Mouse (Mus musculus) liver, embryonic 16.5 days (tissue): Measurements from ENCODE around the gene Sipa1l1. TPM values are rescaled to one million over a fixed set of nuclear protein-coding genes. Genes with fewer than 3 reads are reported as not detected.

Source experiments
- ATAC-seq: fragments of 200-750 bp; cut with Nextera tagmentation; 2 replicates; pipeline ENCODE4 v1.8.0; 2017; ENCODE audit warnings: low read depth, mild to moderate bottlenecking, moderate number of reproducible peaks, moderate library complexity
- H3K27ac ChIP-seq: fragments of 300-500 bp; sonication (generic); 2 replicates; pipeline ENCODE4 v1.5.1; 2014; ENCODE audit warnings: mild to moderate bottlenecking, low read length
- H3K27me3 ChIP-seq: fragments of 300-500 bp; sonication (generic); 2 replicates; pipeline ENCODE4 v1.6.1; 2014; ENCODE audit warnings: low read depth, low read length, mixed read lengths; ENCODE audit not compliant: control insufficient read depth, insufficient read depth
- H3K36me3 ChIP-seq: fragments of 300-500 bp; sonication (generic); 2 replicates; pipeline ENCODE4 v1.6.1; 2014; ENCODE audit warnings: mild to moderate bottlenecking; ENCODE audit not compliant: control insufficient read depth, insufficient read depth
- H3K4me1 ChIP-seq: fragments of 300-500 bp; sonication (generic); 2 replicates; pipeline ENCODE4 v1.6.1; 2014; ENCODE audit warnings: low read depth, low read length, mixed read lengths; ENCODE audit not compliant: control insufficient read depth
- H3K4me2 ChIP-seq: fragments of 300-500 bp; sonication (generic); 2 replicates; pipeline ENCODE4 v1.6.1; 2014; ENCODE audit warnings: low read depth, low read length, mixed read lengths
- H3K4me3 ChIP-seq: fragments of 300-500 bp; sonication (generic); 2 replicates; pipeline ENCODE4 v1.5.1; 2014; ENCODE audit warnings: low read depth, mild to moderate bottlenecking, low read length
- H3K9ac ChIP-seq: fragments of 300-500 bp; sonication (generic); 2 replicates; pipeline ENCODE4 v1.6.1; 2014; ENCODE audit warnings: low read depth, low read length
- H3K9me3 ChIP-seq: fragments of 300-500 bp; sonication (generic); replicated peaks from 2 replicates; pipeline ENCODE4 v1.6.1; 2016; ENCODE audit warnings: low read length; ENCODE audit not compliant: control insufficient read depth
- WGBS: fragments of 180-500 bp; shearing (Covaris S2); extraction: QIAGEN DNeasy Blood & Tissue Kit; methylation state at CpG from one replicate; pipeline ENCODE4 v1.1.7; 2014; ENCODE audit not compliant: insufficient replicate concordance; 5-methylcytosine and 5-hydroxymethylcytosine counted together
- polyA plus RNA-seq: library from polyadenylated mRNA; unstranded; fragments of >200 nt; fragmentation: Nextera tagmentation; extraction: Ambion mirVana; gene quantifications from 2 replicates; pipeline ENCODE4 v1.2.1, GENCODE M21; 2015

Gene Sipa1l1
- polyA plus RNA-seq, 1 experiment from 2014 or later, result 4.2 TPM

DNA sequence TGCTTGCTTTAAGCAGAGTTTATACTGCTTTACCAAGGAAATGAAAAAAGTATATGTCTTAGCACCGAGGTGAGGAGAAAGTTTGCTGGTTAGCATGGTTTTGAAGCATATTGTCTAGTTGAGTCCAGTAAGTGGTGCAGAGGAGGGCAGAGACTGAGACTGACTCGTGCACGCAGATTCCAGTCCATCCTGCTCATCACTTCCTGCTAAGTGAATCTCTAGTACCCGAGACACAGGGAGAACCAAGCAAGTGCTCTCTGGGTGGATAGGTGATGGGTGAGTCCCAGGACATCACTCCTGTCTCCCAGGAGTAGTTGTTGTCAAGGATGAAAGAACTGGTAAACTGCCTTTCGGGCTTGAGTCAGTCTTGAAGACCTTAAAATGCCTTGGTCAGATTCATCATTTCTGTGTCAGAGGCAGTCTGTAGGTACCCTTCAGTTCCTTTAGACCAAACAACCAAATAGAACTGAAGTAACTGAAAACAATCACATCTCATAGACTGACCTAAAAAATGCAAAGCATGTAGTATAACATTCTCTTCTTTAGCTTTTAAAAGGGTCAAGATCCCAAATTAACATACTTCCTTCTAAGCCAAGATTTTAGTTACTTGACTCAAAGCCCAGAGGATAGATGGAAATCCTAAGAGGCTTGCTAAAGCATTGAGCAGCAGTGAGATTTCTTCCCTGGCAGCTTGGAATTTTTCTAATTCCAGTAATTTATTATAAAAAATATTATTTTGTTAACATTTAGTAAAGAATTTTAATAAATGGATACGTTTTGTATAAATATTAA lies 89.1 kb downstream of the Sipa1l1 start:
- WGBS, result 63% methylated on average over 6 of the region's 6 CpGs
- no peak overlapping the region for H3K9ac ChIP-seq
- no peak overlapping the region for H3K4me3 ChIP-seq
- no peaks in the 10 kb centered on the region for H3K36me3 ChIP-seq
- H3K9me3 ChIP-seq, result no peaks in the 10 kb centered on the region
- no peak overlapping the region for H3K27ac ChIP-seq
- H3K27me3 ChIP-seq, result no peaks in the 10 kb centered on the region
- no peaks in the 10 kb centered on the region for H3K4me1 ChIP-seq
- no peak overlapping the region for H3K4me2 ChIP-seq
- ATAC-seq, result no peak

DNA sequence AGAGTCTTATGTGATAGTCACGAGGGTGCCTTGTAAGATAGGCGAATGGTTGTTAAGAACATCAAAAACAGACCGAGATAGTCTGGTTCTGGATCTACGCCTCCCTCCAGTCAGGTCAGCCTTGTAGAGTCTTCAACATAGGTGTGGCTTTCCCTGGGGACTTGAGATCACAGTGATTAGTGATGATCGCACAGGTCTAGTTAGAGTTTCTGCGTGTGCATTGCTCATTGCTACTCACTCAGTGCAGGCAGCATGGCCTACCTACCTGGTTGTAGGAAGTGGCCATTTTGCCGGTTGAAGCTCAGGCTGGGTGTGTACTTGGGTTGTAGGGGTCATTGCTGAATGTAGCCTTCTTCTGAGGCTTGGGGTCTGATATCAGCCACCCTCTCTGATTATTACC lies 94.3 kb downstream of the Sipa1l1 start:
- no peak overlapping the region for H3K4me2 ChIP-seq
- H3K9me3 ChIP-seq, result no peaks in the 10 kb centered on the region
- H3K27ac ChIP-seq, result no peak overlapping the region
- peaks cover 2% of the 10 kb centered on the region; the same call in 1 of the 2 replicates for H3K4me1 ChIP-seq
- no peaks in the 10 kb centered on the region for H3K36me3 ChIP-seq
- H3K27me3 ChIP-seq, result no peaks in the 10 kb centered on the region
- no peak overlapping the region for H3K4me3 ChIP-seq
- WGBS, result 71% methylated on average over 7 of the region's 7 CpGs
- H3K9ac ChIP-seq, result no peak overlapping the region
- ATAC-seq, result no peak

DNA sequence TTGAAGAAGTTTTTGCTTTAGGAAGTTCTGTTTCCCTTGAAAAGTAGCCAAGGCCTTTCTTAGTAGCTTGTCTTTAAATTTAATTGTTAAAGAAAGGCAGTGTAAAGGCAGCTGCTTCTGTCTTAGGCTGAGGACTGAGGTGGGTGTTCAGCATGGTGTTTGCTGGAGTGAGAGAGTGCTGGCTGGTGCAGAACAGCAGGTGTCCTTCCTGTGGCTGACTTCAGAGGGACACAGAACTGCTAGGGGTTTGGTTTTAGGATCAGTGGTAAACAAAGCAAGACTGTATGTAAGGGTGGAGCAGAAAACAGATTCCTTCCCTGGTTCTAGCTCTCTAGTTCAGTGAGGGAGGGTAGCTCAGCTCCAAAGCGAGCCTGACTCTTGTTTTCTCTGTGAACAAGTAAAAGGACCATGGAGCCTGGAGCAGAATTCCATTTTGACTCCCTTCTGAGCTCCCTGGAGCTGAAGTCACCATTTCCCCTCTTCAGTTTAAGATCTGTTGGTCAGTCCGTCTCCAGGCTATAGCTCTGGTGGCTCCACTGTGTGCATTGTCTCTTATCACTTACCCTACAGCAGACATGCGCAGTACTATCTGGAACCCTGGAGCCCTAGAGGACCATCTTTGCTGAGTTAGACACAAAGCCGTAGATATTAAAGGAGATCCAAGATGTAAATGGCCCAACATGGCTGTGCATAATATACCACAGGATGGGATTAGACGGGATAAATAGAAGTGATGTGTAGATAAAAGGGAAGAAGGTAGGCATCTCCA lies 95.1 kb downstream of the Sipa1l1 start:
- Histone ChIP-seq H3K4me3 (no peak overlapping the region), H3K27ac (no peak overlapping the region), H3K27me3 (no peaks in the 10 kb centered on the region), H3K36me3 (no peaks in the 10 kb centered on the region), H3K4me2 (no peak overlapping the region), H3K4me1 (peaks cover 2% of the 10 kb centered on the region; the same call in 1 of the 2 replicates), H3K9me3 (no peaks in the 10 kb centered on the region), H3K9ac (no peak overlapping the region)
- WGBS, result 40% methylated on average over 5 of the region's 5 CpGs
- no peak for ATAC-seq

DNA sequence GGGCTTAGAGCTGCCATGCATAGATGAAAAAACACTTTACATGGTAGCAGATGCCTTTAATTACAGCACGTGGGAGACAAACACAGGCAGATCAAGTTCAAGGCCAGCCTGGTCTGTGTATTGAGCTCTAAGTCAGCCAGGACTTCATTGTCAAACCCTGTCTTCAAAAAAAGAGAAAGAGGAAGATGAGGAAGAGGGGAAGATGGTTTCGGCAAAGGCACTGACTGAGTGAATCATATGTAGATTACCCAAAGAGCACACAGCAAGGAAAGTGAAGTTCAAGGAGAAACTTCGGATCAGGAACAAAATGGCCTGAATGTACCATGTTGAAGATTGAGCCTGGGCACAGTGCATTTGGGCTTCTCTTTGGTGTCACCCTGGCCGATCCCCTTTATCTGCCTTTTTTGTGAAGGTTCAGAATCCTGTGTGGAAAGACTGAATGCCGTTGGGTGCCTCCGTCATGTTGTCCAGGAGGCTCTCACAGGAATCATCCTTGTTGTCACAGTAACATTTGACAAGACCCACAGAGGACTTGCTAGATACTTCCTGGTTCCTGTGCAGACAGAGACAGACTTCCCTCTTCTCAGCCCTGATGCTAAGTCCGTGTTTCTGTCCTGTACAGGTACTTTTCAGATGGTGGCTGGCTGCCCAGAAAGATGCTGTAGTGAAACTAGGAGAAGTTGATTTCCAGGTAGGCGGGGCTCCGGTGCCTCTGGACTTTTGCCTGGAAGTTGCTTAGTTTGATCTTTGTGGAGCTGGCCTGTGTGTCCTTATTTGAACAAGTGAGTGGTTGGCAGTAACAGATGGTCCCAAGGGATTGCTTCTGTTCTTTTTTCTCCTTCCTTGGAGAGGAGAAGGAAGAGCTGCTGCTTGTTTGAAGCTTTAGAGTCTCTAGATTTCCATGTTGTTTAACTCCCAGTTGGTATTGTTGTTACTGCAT lies 96.5 kb downstream of the Sipa1l1 start:
- peak; percentile 37; the same call in 1 of the 2 replicates for ATAC-seq
- H3K27ac ChIP-seq, result no peak overlapping the region
- 61% methylated on average over 9 of the region's 9 CpGs for WGBS

DNA sequence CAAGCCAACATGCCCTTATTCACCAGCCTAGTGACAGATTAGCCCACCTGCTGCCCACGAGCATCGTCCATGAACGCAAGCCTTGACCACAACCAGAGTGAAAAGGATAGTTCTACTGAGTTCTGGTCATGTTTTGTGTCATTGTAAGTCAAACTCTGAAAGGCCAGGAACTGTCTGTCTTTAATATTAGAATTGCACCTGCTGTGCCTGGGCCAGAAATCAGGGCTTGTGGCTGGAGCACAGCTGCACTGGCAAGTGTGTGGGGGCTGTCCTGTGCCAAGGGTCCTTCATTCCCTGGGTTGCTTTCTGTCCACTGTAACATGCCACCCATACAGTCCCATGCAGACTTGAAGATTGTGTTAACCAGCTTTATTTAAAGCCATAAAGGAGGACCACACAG lies 102.3 kb downstream of the Sipa1l1 start:
- no peak for ATAC-seq
- no peaks in the 10 kb centered on the region for H3K9me3 ChIP-seq
- no peaks in the 10 kb centered on the region; the same call in 1 of the 2 replicates for H3K4me1 ChIP-seq
- no peaks in the 10 kb centered on the region for H3K27me3 ChIP-seq
- H3K9ac ChIP-seq, result no peak overlapping the region
- H3K36me3 ChIP-seq, result no peaks in the 10 kb centered on the region
- H3K27ac ChIP-seq, result no peak overlapping the region
- H3K4me2 ChIP-seq, result no peak overlapping the region
- 75% methylated on average over 3 of the region's 3 CpGs for WGBS
- H3K4me3 ChIP-seq, result no peak overlapping the region

More for the DNA sequence above, 96.5 kb downstream of the Sipa1l1 start:
- H3K27me3 ChIP-seq, result no peaks in the 10 kb centered on the region
- H3K4me3 ChIP-seq, result no peak overlapping the region
- no peak overlapping the region for H3K9ac ChIP-seq
- H3K36me3 ChIP-seq, result no peaks in the 10 kb centered on the region
- no peaks in the 10 kb centered on the region for H3K9me3 ChIP-seq
- no peak overlapping the region for H3K4me2 ChIP-seq
- H3K4me1 ChIP-seq, result peaks cover 2% of the 10 kb centered on the region; the same call in 1 of the 2 replicates

DNA sequence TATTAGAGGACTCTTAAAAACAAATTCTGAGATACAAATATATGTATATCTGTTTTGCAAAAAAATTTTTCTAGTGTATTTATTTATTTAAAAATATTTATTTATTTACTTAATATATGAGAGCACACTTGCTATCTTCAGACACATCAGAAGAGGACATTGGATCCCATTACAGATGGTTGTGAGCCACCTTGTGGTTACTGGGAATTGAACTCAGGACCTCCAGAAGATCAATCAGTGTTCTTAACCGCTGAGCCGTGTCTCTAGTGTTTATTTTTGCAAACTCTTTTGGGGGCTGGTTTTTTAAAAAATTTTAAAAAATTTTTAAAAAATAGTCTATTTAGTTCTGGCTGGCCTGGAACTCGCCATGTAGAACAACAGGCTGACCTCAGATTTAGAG lies 104.4 kb downstream of the Sipa1l1 start:
- ATAC-seq, result no peak
- WGBS, result 65% methylated on average over 3 of the region's 3 CpGs
- Histone ChIP-seq H3K4me1 (no peaks in the 10 kb centered on the region; the same call in 1 of the 2 replicates), H3K36me3 (no peaks in the 10 kb centered on the region), H3K4me3 (no peak overlapping the region), H3K27me3 (no peaks in the 10 kb centered on the region), H3K4me2 (no peak overlapping the region), H3K9ac (no peak overlapping the region), H3K9me3 (no peaks in the 10 kb centered on the region), H3K27ac (no peak overlapping the region)

DNA sequence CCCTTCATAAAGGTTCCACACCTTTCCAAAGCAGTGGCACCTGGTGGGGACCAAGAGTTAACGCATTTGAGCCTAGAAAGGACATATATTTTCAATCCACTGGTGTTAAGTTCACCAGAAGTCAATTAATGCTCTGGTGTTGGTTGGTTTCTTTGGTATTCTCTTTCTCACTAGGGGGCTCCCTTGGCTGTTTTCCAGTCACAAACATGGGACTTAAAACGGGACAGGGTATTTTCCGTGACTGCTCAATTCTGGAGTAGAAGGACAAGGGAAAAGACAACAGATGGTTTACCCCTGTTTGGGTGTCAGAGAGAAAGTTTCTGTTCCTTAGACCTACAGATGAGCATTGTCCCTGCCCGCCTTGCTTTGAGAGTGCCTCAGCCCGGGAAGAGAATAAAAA lies 105.5 kb downstream of the Sipa1l1 start:
- ATAC-seq, result no peak
- Histone ChIP-seq H3K36me3 (no peaks in the 10 kb centered on the region), H3K9ac (no peak overlapping the region), H3K4me1 (no peaks in the 10 kb centered on the region; the same call in 1 of the 2 replicates), H3K9me3 (no peaks in the 10 kb centered on the region), H3K4me2 (no peak overlapping the region), H3K27ac (no peak overlapping the region), H3K4me3 (no peak overlapping the region), H3K27me3 (no peaks in the 10 kb centered on the region)
- WGBS, result 68% methylated on average over 5 of the region's 5 CpGs

DNA sequence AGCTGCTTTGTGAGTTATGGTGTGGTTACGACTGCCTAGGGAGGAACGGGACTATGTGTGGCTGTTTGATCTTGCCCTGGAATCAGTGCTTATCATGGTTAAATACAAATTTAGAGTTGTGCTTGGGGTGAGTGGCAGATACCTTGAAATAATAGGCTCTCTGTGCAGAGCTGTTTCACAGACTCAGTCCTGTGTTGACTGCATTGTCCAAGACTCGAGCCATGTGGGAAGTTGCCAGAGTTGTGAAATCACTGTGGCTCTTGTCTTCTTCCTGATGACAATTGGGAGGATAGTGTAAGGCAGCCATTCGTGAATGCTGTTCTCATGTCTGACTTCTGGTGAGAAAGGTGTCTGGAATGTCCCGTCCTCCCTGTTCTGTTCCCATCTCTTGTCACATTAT lies 106.6 kb downstream of the Sipa1l1 start:
- no peak overlapping the region for H3K9ac ChIP-seq
- no peaks in the 10 kb centered on the region for H3K36me3 ChIP-seq
- no peak overlapping the region for H3K4me3 ChIP-seq
- H3K4me2 ChIP-seq, result no peak overlapping the region
- no peaks in the 10 kb centered on the region; the same call in 1 of the 2 replicates for H3K4me1 ChIP-seq
- H3K9me3 ChIP-seq, result no peaks in the 10 kb centered on the region
- no peak for ATAC-seq
- H3K27me3 ChIP-seq, result no peaks in the 10 kb centered on the region
- 38% methylated on average over 5 of the region's 5 CpGs for WGBS
- no peak overlapping the region for H3K27ac ChIP-seq
